ENCODE assay signal across 10 mouse cellular contexts in the genomic region with DNA sequence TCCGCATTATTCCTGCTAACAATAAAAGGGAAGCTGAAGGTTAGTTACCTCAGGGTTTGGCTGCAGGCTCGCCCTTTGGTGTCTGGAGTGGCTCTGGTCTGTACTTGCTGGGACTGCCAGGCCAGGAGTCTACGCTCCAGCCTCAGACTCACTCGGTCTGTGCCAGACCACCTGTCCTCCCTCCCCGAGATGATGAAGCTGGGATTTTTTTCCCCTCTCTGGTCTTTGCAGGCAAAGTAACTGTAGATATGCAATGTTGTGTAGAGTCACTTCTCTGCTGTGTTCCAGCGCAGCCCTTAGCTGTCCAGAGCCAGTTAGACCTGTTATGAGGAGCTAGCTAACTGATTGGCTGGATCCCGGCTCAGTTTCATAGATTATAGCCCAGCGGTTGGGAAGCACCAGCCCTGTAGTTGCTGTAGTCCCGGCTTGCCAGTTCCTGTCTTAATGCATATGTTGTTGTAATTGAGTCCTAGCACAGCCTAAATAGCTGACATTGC. TPM values are rescaled to one million over a fixed set of nuclear protein-coding genes. Genes with fewer than 3 reads are reported as not detected.
DNase-seq lines count a peak whose midpoint lies in the region; ATAC-seq lines count a peak whose summit lies in the region.
"Had no signal": no experiment of that assay in that cellular context is flagged by ENCODE, and none has a peak within 500 bp of the region (broad histone marks: within the 10 kb centered on the region; RNA-seq: fewer than 3 reads in every experiment).

No protein-coding gene starts in this region.

- WGBS in liver, embryonic 11.5 days = 68% methylated on average over 9 of the region's 9 CpGs
- 55% methylated on average over 9 of the region's 9 CpGs for WGBS in embryonic facial prominence, embryonic 14.5 days
- WGBS in neural tube, embryonic 15.5 days = 53% methylated on average over 9 of the region's 9 CpGs
- 78% methylated on average over 9 of the region's 9 CpGs for WGBS in midbrain, embryonic 13.5 days

- no peak for ATAC-seq in liver, embryonic 11.5 days (replicated peaks; ENCODE audit: low FRiP score)
- ATAC-seq in embryonic facial prominence, embryonic 14.5 days (ENCODE audit: low read depth) = peak; percentile 91
- peak; percentile 66; the same call in 1 of the 2 replicates for ATAC-seq in neural tube, embryonic 15.5 days (ENCODE audit: low FRiP score)
- ATAC-seq in midbrain, embryonic 13.5 days = no peak

- no peaks in the 10 kb centered on the region for H3K36me3 ChIP-seq in liver, embryonic 11.5 days (ENCODE audit: control insufficient read depth, insufficient read depth, low read length)
- H3K36me3 ChIP-seq in embryonic facial prominence, embryonic 14.5 days (ENCODE audit: control insufficient read depth, insufficient read depth, low read length) = no peaks in the 10 kb centered on the region
- H3K36me3 ChIP-seq in neural tube, embryonic 15.5 days = no peaks in the 10 kb centered on the region
- H3K36me3 ChIP-seq in midbrain, embryonic 13.5 days = no peaks in the 10 kb centered on the region
- H3K36me3 ChIP-seq: midbrain, embryonic 10.5 days had no signal

- H3K4me1 ChIP-seq in liver, embryonic 11.5 days (replicated peaks; ENCODE audit: control insufficient read depth, insufficient read depth, low read length) = no peaks in the 10 kb centered on the region
- peaks cover 10% of the 10 kb centered on the region; the same call in 1 of the 2 replicates for H3K4me1 ChIP-seq in embryonic facial prominence, embryonic 14.5 days (ENCODE audit: control insufficient read depth, insufficient read depth, low read length)
- no peaks in the 10 kb centered on the region for H3K4me1 ChIP-seq in neural tube, embryonic 15.5 days
- H3K4me1 ChIP-seq in midbrain, embryonic 13.5 days (replicated peaks) = no peaks in the 10 kb centered on the region
- H3K4me1 ChIP-seq: midbrain, embryonic 10.5 days had no signal

- no peaks in the 10 kb centered on the region for H3K27me3 ChIP-seq in liver, embryonic 11.5 days (replicated peaks; ENCODE audit: control insufficient read depth, insufficient read depth, low read length)
- H3K27me3 ChIP-seq in embryonic facial prominence, embryonic 14.5 days (replicated peaks; ENCODE audit: control insufficient read depth, insufficient read depth, low read length) = no peaks in the 10 kb centered on the region
- no peaks in the 10 kb centered on the region for H3K27me3 ChIP-seq in neural tube, embryonic 15.5 days (replicated peaks)
- no peaks in the 10 kb centered on the region for H3K27me3 ChIP-seq in midbrain, embryonic 13.5 days

- no peaks in the 10 kb centered on the region for H3K9me3 ChIP-seq in liver, embryonic 11.5 days (ENCODE audit: control insufficient read depth, low read length)
- H3K9me3 ChIP-seq in embryonic facial prominence, embryonic 14.5 days (ENCODE audit: control insufficient read depth, low read length) = no peaks in the 10 kb centered on the region
- H3K9me3 ChIP-seq in neural tube, embryonic 15.5 days (replicated peaks) = no peaks in the 10 kb centered on the region
- H3K9me3 ChIP-seq in midbrain, embryonic 13.5 days = no peaks in the 10 kb centered on the region
- H3K9me3 ChIP-seq: midbrain, embryonic 10.5 days had no signal

- DNase-seq in liver = peak; percentile 3
- DNase-seq in liver, embryonic 11.5 days (ENCODE audit: low spot score) = no peak
- peak; percentile 80 for DNase-seq in embryonic facial prominence, embryonic 14.5 days (ENCODE audit: low spot score)
- peak; percentile 42 for DNase-seq in kidney, postnatal 10 days
- DNase-seq in spleen, postnatal 4 days (ENCODE audit: low spot score in 2 of 2) = no peak
- no peak for DNase-seq in left cerebral cortex, adult 11 months (ENCODE audit: low spot score)

- no peak overlapping the region for H3K9ac ChIP-seq in liver, embryonic 11.5 days (ENCODE audit: low read depth, low read length)
- H3K9ac ChIP-seq in embryonic facial prominence, embryonic 14.5 days (ENCODE audit: low read depth, low read length) = no peak overlapping the region
- no peak overlapping the region for H3K9ac ChIP-seq in neural tube, embryonic 15.5 days (replicated peaks)
- no peak overlapping the region for H3K9ac ChIP-seq in midbrain, embryonic 13.5 days (replicated peaks)

- H3K4me2 ChIP-seq in liver, embryonic 11.5 days = no peak overlapping the region
- H3K4me2 ChIP-seq in embryonic facial prominence, embryonic 14.5 days (ENCODE audit: low read depth, low read length) = peak overlapping the region; percentile 30; the same call in 1 of the 2 replicates
- H3K4me2 ChIP-seq in neural tube, embryonic 15.5 days = peak overlapping the region; percentile 37
- no peak overlapping the region for H3K4me2 ChIP-seq in midbrain, embryonic 13.5 days (replicated peaks)

- no peak overlapping the region for H3K4me3 ChIP-seq in liver, embryonic 11.5 days (ENCODE audit: low read depth, low read length)
- H3K4me3 ChIP-seq in embryonic facial prominence, embryonic 14.5 days (ENCODE audit: low read depth, low read length) = no peak overlapping the region
- peak overlapping the region; percentile 5; the same call in 1 of the 2 replicates for H3K4me3 ChIP-seq in neural tube, embryonic 15.5 days (replicated peaks)
- H3K4me3 ChIP-seq in midbrain, embryonic 13.5 days (replicated peaks) = no peak overlapping the region
- H3K4me3 ChIP-seq: erythroblast, embryonic 14.5 days; midbrain, embryonic 10.5 days had no signal

- H3K27ac ChIP-seq in liver, embryonic 11.5 days (ENCODE audit: low read depth, low read length) = no peak overlapping the region
- H3K27ac ChIP-seq in embryonic facial prominence, embryonic 14.5 days (replicated peaks; ENCODE audit: low read depth, low read length) = no peak overlapping the region
- 0 out of 2 replicates have a peak overlapping the region, but pooled peaks have one; percentile 56 for H3K27ac ChIP-seq in neural tube, embryonic 15.5 days (replicated peaks)
- no peak overlapping the region for H3K27ac ChIP-seq in midbrain, embryonic 13.5 days
- H3K27ac ChIP-seq: midbrain, embryonic 10.5 days had no signal

RNA-seq across cellular contexts. Expression of a gene that starts 48.5 kb away (rescaled TPM):
- 19.0 and 20.3 TPM in 2 replicates for polyA plus RNA-seq in liver, embryonic 11.5 days (2014; fragmentation: Nextera tagmentation; extraction: Ambion mirVana)
- 13.6 and 14.0 TPM in 2 replicates for polyA plus RNA-seq in embryonic facial prominence, embryonic 14.5 days (2014; fragmentation: Nextera tagmentation; extraction: Ambion mirVana)
- 20.7 and 22.8 TPM in 2 replicates for polyA plus RNA-seq in neural tube, embryonic 15.5 days (2015; fragmentation: Nextera tagmentation; extraction: Ambion mirVana)
- polyA plus RNA-seq in midbrain, embryonic 13.5 days (2015; fragmentation: Nextera tagmentation; extraction: Ambion mirVana) = 18.3 and 19.7 TPM in 2 replicates

Comparison
In these comparisons a context has a peak if more than half of its experiments do, and no peak if none do; other contexts are left out.
1. DNase-seq: peak in liver (single experiment), embryonic facial prominence, embryonic 14.5 days (single experiment) and kidney, postnatal 10 days (single experiment); none in liver, embryonic 11.5 days (single experiment), spleen, postnatal 4 days (0 of 2) and left cerebral cortex, adult 11 months (single experiment).
2. ATAC-seq: peak in embryonic facial prominence, embryonic 14.5 days (single experiment) and neural tube, embryonic 15.5 days (single experiment); none in liver, embryonic 11.5 days (single experiment) and midbrain, embryonic 13.5 days (single experiment).
3. H3K4me2 ChIP-seq: peak in embryonic facial prominence, embryonic 14.5 days (single experiment) and neural tube, embryonic 15.5 days (single experiment); none in liver, embryonic 11.5 days (single experiment) and midbrain, embryonic 13.5 days (single experiment).